Mouse (Mus musculus) embryonic facial prominence, embryonic 14.5 days (tissue): ENCODE results near the gene 2410002F23Rik. TPM values are rescaled to one million over a fixed set of nuclear protein-coding genes. Genes with fewer than 3 reads are reported as not detected.

Source experiments
- ATAC-seq: fragments of 200-750 bp; cut with Nextera tagmentation; 2 replicates; pipeline ENCODE4 v1.8.0; 2017; ENCODE audit warnings: low read depth, moderate number of reproducible peaks, moderate TSS enrichment
- DNase-seq: peaks from one replicate; pipeline ENCODE4 v3.0.0-alpha.2; 2015; ENCODE audit warnings: low spot score
- H3K27ac ChIP-seq: fragments of 300-500 bp; sonication (generic); replicated peaks from 2 replicates; pipeline ENCODE4 v1.5.1; 2014; ENCODE audit warnings: low read depth, mild to moderate bottlenecking, low read length, moderate library complexity
- H3K27me3 ChIP-seq: fragments of 300-500 bp; sonication (generic); replicated peaks from 2 replicates; pipeline ENCODE4 v1.6.1; 2014; ENCODE audit warnings: low read length; ENCODE audit not compliant: control insufficient read depth, insufficient read depth
- H3K36me3 ChIP-seq: fragments of 300-500 bp; sonication (generic); 2 replicates; pipeline ENCODE4 v1.6.1; 2014; ENCODE audit warnings: low read length, mixed read lengths; ENCODE audit not compliant: control insufficient read depth, insufficient read depth
- H3K4me1 ChIP-seq: fragments of 300-500 bp; sonication (generic); 2 replicates; pipeline ENCODE4 v1.6.1; 2014; ENCODE audit warnings: antibody characterized with exemption, low read length; ENCODE audit not compliant: control insufficient read depth, insufficient read depth
- H3K4me2 ChIP-seq: fragments of 300-500 bp; sonication (generic); 2 replicates; pipeline ENCODE4 v1.6.1; 2014; ENCODE audit warnings: low read depth, mild to moderate bottlenecking, low read length, moderate library complexity, mixed read lengths
- H3K4me3 ChIP-seq: fragments of 300-500 bp; sonication (generic); 2 replicates; pipeline ENCODE4 v1.5.1; 2014; ENCODE audit warnings: low read depth, mild to moderate bottlenecking, low read length
- H3K9ac ChIP-seq: fragments of 300-500 bp; sonication (generic); 2 replicates; pipeline ENCODE4 v1.6.1; 2014; ENCODE audit warnings: low read depth, mild to moderate bottlenecking, low read length, moderate library complexity, mixed read lengths
- H3K9me3 ChIP-seq: fragments of 300-500 bp; sonication (generic); 2 replicates; pipeline ENCODE4 v1.6.1; 2016; ENCODE audit warnings: low read length; ENCODE audit not compliant: control insufficient read depth
- WGBS: fragments of 180-500 bp; shearing (Covaris S2); extraction: QIAGEN DNeasy Blood & Tissue Kit; methylation state at CpG from one replicate; pipeline ENCODE4 v1.1.7; 2014; 5-methylcytosine and 5-hydroxymethylcytosine counted together
- polyA plus RNA-seq: library from polyadenylated mRNA; unstranded; fragments of >200 nt; fragmentation: Nextera tagmentation; extraction: Ambion mirVana; gene quantifications from 2 replicates; pipeline ENCODE4 v1.2.1, GENCODE M21; 2014

The 2410002F23Rik gene
- polyA plus RNA-seq, 1 experiment from 2014 or later, result 117 TPM

- 64% methylated on average over 2 of the region's 2 CpGs for WGBS
- ATAC-seq, result no peak
- H3K4me1 ChIP-seq, result no peaks in the 10 kb centered on the region
- H3K36me3 ChIP-seq, result no peaks in the 10 kb centered on the region
- H3K4me2 ChIP-seq, result no peak overlapping the region
- peaks cover 8% of the 10 kb centered on the region; the same call in 1 of the 2 replicates for H3K27me3 ChIP-seq
- H3K4me3 ChIP-seq, result no peak overlapping the region
- no peak overlapping the region for H3K9ac ChIP-seq
- no peak for DNase-seq
- H3K27ac ChIP-seq, result no peak overlapping the region
- H3K9me3 ChIP-seq, result no peaks in the 10 kb centered on the region
Observed at GRCm38 (mm10) chr7:44271309-44271708, 24.8 kb downstream of the 2410002F23Rik start.

DNA sequence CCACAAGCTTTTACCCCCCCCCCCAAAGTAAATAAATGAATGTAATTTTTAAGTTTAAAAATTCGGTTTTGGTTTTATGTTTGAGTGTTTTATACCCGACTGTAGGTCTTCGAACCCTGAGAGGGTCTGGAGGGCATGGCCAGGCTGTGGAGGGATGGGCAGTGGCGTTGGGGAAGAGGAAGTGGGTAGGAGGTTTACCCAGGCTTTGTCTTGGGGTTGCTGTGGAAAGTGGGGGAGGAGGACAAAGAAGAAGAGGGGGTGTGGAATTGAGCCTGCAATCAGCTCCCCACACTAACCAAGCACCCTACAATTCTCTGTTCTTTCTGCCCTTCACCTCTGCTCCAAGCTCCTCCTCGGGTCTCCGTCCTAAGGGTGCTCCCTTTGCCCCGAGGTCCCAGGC lies 26.0 kb downstream of the 2410002F23Rik start:
- Histone ChIP-seq H3K27me3 (peaks cover 8% of the 10 kb centered on the region; the same call in 1 of the 2 replicates), H3K4me2 (no peak overlapping the region), H3K9ac (no peak overlapping the region), H3K9me3 (no peaks in the 10 kb centered on the region), H3K4me3 (no peak overlapping the region), H3K4me1 (no peaks in the 10 kb centered on the region), H3K27ac (no peak overlapping the region), H3K36me3 (no peaks in the 10 kb centered on the region)
- DNase-seq (no peak), ATAC-seq (no peak)
- WGBS, result 88% methylated on average over 7 of the region's 7 CpGs

- no peak overlapping the region for H3K4me3 ChIP-seq
- H3K36me3 ChIP-seq, result no peaks in the 10 kb centered on the region
- no peak overlapping the region for H3K4me2 ChIP-seq
- H3K9ac ChIP-seq, result no peak overlapping the region
- WGBS, result 65% methylated on average over 7 of the region's 7 CpGs
- H3K27ac ChIP-seq, result no peak overlapping the region
- ATAC-seq, result no peak
- no peak for DNase-seq
- no peaks in the 10 kb centered on the region for H3K9me3 ChIP-seq
- peaks cover 8% of the 10 kb centered on the region; the same call in 1 of the 2 replicates for H3K27me3 ChIP-seq
- no peaks in the 10 kb centered on the region for H3K4me1 ChIP-seq
Observed at GRCm38 (mm10) chr7:44273446-44273845, 26.9 kb downstream of the 2410002F23Rik start.

DNA sequence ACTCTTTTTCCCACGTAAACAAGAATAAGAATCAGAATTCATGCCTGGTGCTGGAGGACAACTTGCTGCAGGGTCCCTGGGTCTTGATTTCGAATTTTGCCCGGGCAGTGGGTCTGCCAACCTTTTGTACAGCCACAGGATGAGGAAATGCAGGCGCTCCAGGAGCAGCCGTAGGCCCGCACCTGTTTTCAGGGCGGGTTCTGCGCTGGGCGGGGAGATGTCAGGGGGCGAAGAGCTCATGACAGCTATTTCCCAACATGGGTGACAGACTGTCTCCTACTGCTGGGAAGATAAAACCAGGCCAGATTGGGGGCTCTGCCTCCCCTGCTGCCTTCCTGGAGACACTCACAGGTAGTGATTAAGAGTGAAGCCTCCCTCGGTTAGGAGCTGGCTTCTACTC lies 27.6 kb downstream of the 2410002F23Rik start:
- no peaks in the 10 kb centered on the region for H3K4me1 ChIP-seq
- no peak for ATAC-seq
- peaks cover 8% of the 10 kb centered on the region; the same call in 1 of the 2 replicates for H3K27me3 ChIP-seq
- WGBS, result 28% methylated on average over 8 of the region's 11 CpGs
- no peaks in the 10 kb centered on the region for H3K36me3 ChIP-seq
- no peak overlapping the region for H3K4me3 ChIP-seq
- no peak for DNase-seq
- H3K9me3 ChIP-seq, result no peaks in the 10 kb centered on the region
- H3K4me2 ChIP-seq, result no peak overlapping the region
- H3K9ac ChIP-seq, result no peak overlapping the region
- H3K27ac ChIP-seq, result no peak overlapping the region

DNA sequence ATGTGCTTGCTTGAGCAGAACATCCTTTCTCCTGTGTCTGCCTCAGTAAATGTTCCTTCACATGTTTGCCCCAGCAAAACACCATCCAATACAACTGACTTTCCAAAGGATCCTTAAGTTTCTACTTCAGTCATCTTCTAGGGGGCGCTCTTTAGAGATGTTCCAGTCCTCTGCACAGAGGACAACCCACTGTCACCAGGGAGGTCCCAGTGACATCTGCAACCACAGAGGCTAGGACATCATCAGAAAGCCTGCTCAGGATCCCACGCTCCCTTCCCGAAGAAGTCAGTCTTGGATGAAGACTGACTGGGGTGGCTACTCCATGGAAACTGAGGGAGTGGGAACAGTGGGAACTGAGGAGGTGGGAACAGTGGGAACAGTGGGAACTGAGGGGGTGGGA lies 29.0 kb downstream of the 2410002F23Rik start:
- Histone ChIP-seq H3K9ac (no peak overlapping the region), H3K4me3 (no peak overlapping the region), H3K9me3 (no peaks in the 10 kb centered on the region), H3K4me2 (no peak overlapping the region), H3K27me3 (peaks cover 8% of the 10 kb centered on the region; the same call in 1 of the 2 replicates), H3K36me3 (no peaks in the 10 kb centered on the region), H3K27ac (no peak overlapping the region), H3K4me1 (no peaks in the 10 kb centered on the region)
- 65% methylated on average over 3 of the region's 3 CpGs for WGBS
- no peak for ATAC-seq
- DNase-seq, result no peak

DNA sequence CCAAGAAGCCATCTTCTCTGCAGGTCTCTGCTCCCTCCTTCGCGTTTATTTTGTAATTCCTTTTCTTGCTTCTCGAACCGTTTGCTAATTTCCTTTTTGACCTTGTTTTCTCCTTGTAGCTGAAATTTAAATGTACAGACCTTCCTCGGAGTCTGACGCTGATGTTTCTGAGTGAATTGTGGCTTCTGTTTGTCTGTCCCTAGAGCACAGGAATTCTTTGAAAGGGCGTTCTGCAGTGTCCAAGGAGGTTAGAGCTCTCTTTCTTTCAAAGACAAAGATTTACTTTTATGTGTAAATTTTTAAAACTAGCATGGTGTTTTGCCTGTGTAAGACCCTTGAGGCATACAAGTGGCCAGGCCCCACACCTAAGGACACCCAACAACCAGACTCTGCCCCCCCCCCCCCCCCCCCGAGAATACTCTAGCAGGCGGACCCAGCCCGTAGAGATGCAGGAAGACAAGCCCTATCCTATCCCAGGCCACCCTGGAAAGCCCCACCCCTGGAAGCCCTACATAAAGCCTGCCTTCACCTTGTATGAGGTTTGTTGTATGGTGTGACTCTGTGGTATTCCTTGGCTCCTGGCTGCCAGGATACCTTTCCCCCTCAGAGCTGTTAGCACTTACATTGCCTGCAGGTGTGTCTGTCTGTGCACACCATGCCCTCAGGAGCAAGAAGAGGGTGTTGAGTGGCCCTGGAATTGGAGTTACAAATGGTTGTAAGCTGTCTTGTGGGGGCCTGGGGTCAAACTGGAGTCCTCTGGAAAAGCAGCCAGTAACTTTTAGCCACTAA lies 30.1 kb downstream of the 2410002F23Rik start:
- no peaks in the 10 kb centered on the region for H3K9me3 ChIP-seq
- H3K4me2 ChIP-seq, result no peak overlapping the region
- no peak overlapping the region for H3K9ac ChIP-seq
- WGBS, result 63% methylated on average over 10 of the region's 10 CpGs
- H3K27me3 ChIP-seq, result peaks cover 8% of the 10 kb centered on the region; the same call in 1 of the 2 replicates
- H3K36me3 ChIP-seq, result no peaks in the 10 kb centered on the region
- H3K4me3 ChIP-seq, result no peak overlapping the region
- DNase-seq (no peak), ATAC-seq (no peak)
- no peaks in the 10 kb centered on the region for H3K4me1 ChIP-seq
- no peak overlapping the region for H3K27ac ChIP-seq

DNA sequence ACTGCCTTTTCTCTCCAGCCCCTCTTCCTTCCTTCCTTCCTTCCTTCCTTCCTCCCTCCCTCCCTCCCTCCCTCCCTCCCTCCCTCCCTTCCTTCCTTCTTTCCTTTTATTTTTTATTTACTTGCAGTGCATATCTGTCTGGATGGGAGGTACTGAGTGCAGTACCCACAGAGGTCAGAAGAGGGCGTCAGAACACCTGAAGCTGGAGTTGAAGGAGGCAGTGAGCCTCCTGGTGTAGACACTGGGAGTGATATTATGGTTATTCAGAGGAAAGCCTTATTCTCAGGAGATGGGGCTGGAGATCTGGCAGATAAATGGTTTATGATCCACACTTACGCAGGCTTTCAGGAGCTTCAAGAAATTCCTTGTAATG lies 30.7 kb downstream of the 2410002F23Rik start:
- no peaks in the 10 kb centered on the region for H3K4me1 ChIP-seq
- no peak overlapping the region for H3K9ac ChIP-seq
- H3K36me3 ChIP-seq, result no peaks in the 10 kb centered on the region
- H3K27me3 ChIP-seq, result peaks cover 8% of the 10 kb centered on the region; the same call in 1 of the 2 replicates
- H3K27ac ChIP-seq, result no peak overlapping the region
- DNase-seq (no peak), ATAC-seq (no peak)
- 43% methylated on average over 2 of the region's 2 CpGs for WGBS
- H3K4me2 ChIP-seq, result no peak overlapping the region
- no peaks in the 10 kb centered on the region for H3K9me3 ChIP-seq
- no peak overlapping the region for H3K4me3 ChIP-seq

- no peak for ATAC-seq
- Histone ChIP-seq H3K4me3 (no peak overlapping the region), H3K4me2 (no peak overlapping the region), H3K9ac (no peak overlapping the region), H3K9me3 (no peaks in the 10 kb centered on the region), H3K27me3 (no peaks in the 10 kb centered on the region), H3K27ac (no peak overlapping the region), H3K4me1 (no peaks in the 10 kb centered on the region), H3K36me3 (no peaks in the 10 kb centered on the region)
- WGBS, result 66% methylated on average over 1 of the region's 1 CpGs
- no peak for DNase-seq
Observed at GRCm38 (mm10) chr7:44280959-44281358, 34.4 kb downstream of the 2410002F23Rik start.

DNA sequence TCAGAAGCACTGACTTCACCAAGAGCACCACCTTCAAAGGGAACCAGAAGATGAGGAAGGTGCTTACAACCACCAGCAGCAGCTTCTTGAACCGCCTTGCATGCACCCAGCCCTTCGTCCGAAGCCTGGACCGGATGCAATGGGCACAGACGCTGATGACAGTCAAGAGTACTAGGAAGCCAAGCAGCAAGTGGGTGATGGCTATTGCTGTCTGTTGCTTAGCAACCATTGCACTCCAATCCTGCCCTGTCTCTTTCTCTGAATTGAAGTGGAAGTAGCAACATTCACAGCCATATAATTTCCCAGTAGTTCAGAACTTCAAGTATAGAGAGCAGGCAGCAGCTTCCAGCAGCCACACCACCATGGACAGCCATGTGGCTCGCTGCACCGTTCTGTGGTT lies 35.1 kb downstream of the 2410002F23Rik start:
- H3K27me3 ChIP-seq, result no peaks in the 10 kb centered on the region
- no peak overlapping the region for H3K27ac ChIP-seq
- no peaks in the 10 kb centered on the region for H3K4me1 ChIP-seq
- H3K9ac ChIP-seq, result no peak overlapping the region
- WGBS, result 86% methylated on average over 7 of the region's 7 CpGs
- H3K4me3 ChIP-seq, result no peak overlapping the region
- H3K4me2 ChIP-seq, result no peak overlapping the region
- DNase-seq (no peak), ATAC-seq (no peak)
- no peaks in the 10 kb centered on the region for H3K36me3 ChIP-seq
- H3K9me3 ChIP-seq, result 0 out of 2 replicates have a peak, but pooled peaks cover 3% of the 10 kb centered on the region
